Mouse (Mus musculus): ENCODE measurements around the gene Clstn1. TPM values are rescaled to one million over a fixed set of nuclear protein-coding genes. Genes with fewer than 3 reads are reported as not detected.

Gene Clstn1
- polyA plus RNA-seq, 2 experiments = 1.3 to 1.4 TPM

GRCm38 (mm10) chr4:149684841-149685623, 98.8 kb downstream of the Clstn1 start:
- H3K36me3 ChIP-seq (replicated peaks; ENCODE audit: control insufficient read depth, insufficient read depth, low read depth) = no peaks in the 10 kb centered on the region
- no peaks in the 10 kb centered on the region for H3K9me3 ChIP-seq (ENCODE audit: control insufficient read depth, low read length)
- H3K4me3 ChIP-seq (ENCODE audit: insufficient read depth in 1 of 2, low read depth in 2 of 2, low read length in 2 of 2) = no peak overlapping the region
- no peak for DNase-seq (ENCODE audit: low read depth in 3 of 3, low spot score in 3 of 3)
- 65% methylated on average over 11 of the region's 11 CpGs for WGBS (ENCODE audit: insufficient replicate concordance)
- H3K9ac ChIP-seq (replicated peaks) = no peak overlapping the region
- no peak overlapping the region for H3K27ac ChIP-seq
- TF ChIP-seq EP300 (IDR thresholded peaks at IDR 0.05; ENCODE audit: low read depth) (no peak), CTCF (IDR thresholded peaks at IDR 0.05; ENCODE audit: low read depth) (no peak)
- H3K4me1 ChIP-seq (replicated peaks; ENCODE audit: control insufficient read depth in 2 of 2, insufficient read depth in 2 of 2, low read length in 1 of 2) = peaks cover 0 to under 1% of the 10 kb centered on the region in 2 experiments; a peak in 1 of 4 replicates
- no peaks in the 10 kb centered on the region for H3K27me3 ChIP-seq (ENCODE audit: control insufficient read depth, insufficient read depth, low read length)
- H3K4me2 ChIP-seq (ENCODE audit: low read depth) = no peak overlapping the region
- no peak for ATAC-seq (ENCODE audit: insufficient read depth)

DNA sequence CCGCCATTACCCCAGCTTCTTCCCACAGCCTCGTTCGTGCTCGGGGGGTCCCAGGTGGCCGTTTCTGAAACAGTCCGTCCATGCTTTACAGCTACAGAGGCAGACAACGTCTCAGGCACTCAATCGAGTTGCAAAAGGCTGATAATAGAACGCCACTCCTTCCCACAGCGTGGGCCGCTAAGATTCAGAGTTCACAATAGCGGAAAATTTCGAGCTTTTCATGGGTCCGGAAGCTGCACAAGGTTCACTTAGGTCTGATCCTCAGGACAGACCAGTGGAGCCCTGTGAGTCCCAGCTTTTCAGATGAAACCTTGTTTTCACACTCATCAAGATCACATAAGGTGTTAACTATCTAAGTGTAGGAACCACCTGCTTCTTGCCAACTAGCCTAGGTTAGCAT, 102.6 kb downstream of the Clstn1 start:
- H3K4me1 ChIP-seq (replicated peaks; ENCODE audit: control insufficient read depth in 2 of 2, insufficient read depth in 2 of 2, low read length in 1 of 2) = peaks cover 13 to 19% of the 10 kb centered on the region in 2 experiments
- H3K27ac ChIP-seq = no peak overlapping the region
- no peak overlapping the region for H3K4me2 ChIP-seq (ENCODE audit: low read depth)
- WGBS (ENCODE audit: insufficient replicate concordance) = 71% methylated on average over 14 of the region's 14 CpGs
- H3K9ac ChIP-seq (replicated peaks) = no peak overlapping the region
- no peaks in the 10 kb centered on the region for H3K9me3 ChIP-seq (ENCODE audit: control insufficient read depth, low read length)
- H3K4me3 ChIP-seq (ENCODE audit: insufficient read depth in 1 of 2, low read depth in 2 of 2, low read length in 2 of 2) = no peak overlapping the region
- H3K27me3 ChIP-seq (ENCODE audit: control insufficient read depth, insufficient read depth, low read length) = no peaks in the 10 kb centered on the region
- H3K36me3 ChIP-seq (replicated peaks; ENCODE audit: control insufficient read depth, insufficient read depth, low read depth) = no peaks in the 10 kb centered on the region
- no peak for DNase-seq (ENCODE audit: low read depth in 3 of 3, low spot score in 3 of 3)
- no peak for ATAC-seq (ENCODE audit: insufficient read depth)
- TF ChIP-seq EP300 (IDR thresholded peaks at IDR 0.05; ENCODE audit: low read depth) (no peak), CTCF (IDR thresholded peaks at IDR 0.05; ENCODE audit: low read depth) (no peak)

GRCm38 (mm10) chr4:149689822-149690700, 103.8 kb downstream of the Clstn1 start:
- WGBS (ENCODE audit: insufficient replicate concordance) = 59% methylated on average over 12 of the region's 12 CpGs
- DNase-seq (ENCODE audit: low read depth in 3 of 3, low spot score in 3 of 3) (no peak), ATAC-seq (ENCODE audit: insufficient read depth) (0 out of 2 replicates have a peak, but pooled peaks have one; percentile 13)
- no peaks in the 10 kb centered on the region for H3K9me3 ChIP-seq (ENCODE audit: control insufficient read depth, low read length)
- H3K27me3 ChIP-seq (ENCODE audit: control insufficient read depth, insufficient read depth, low read length) = no peaks in the 10 kb centered on the region
- TF ChIP-seq CTCF (IDR thresholded peaks at IDR 0.05; ENCODE audit: low read depth) (no peak), EP300 (IDR thresholded peaks at IDR 0.05; ENCODE audit: low read depth) (no peak)
- peaks cover 13 to 19% of the 10 kb centered on the region in 2 experiments for H3K4me1 ChIP-seq (replicated peaks; ENCODE audit: control insufficient read depth in 2 of 2, insufficient read depth in 2 of 2, low read length in 1 of 2)
- H3K9ac ChIP-seq (replicated peaks) = no peak overlapping the region
- H3K4me3 ChIP-seq (ENCODE audit: insufficient read depth in 1 of 2, low read depth in 2 of 2, low read length in 2 of 2) = no peak overlapping the region
- no peaks in the 10 kb centered on the region for H3K36me3 ChIP-seq (replicated peaks; ENCODE audit: control insufficient read depth, insufficient read depth, low read depth)
- H3K27ac ChIP-seq = no peak overlapping the region
- H3K4me2 ChIP-seq (ENCODE audit: low read depth) = no peak overlapping the region

GRCm38 (mm10) chr4:149690828-149691280, 104.6 kb downstream of the Clstn1 start:
- TF ChIP-seq EP300 (IDR thresholded peaks at IDR 0.05; ENCODE audit: low read depth) = no peak
- 0 out of 2 replicates have a peak, but pooled peaks have one; percentile 6 for TF ChIP-seq CTCF (IDR thresholded peaks at IDR 0.05; ENCODE audit: low read depth)
- no peak overlapping the region for H3K27ac ChIP-seq
- H3K36me3 ChIP-seq (replicated peaks; ENCODE audit: control insufficient read depth, insufficient read depth, low read depth) = no peaks in the 10 kb centered on the region
- H3K9me3 ChIP-seq (ENCODE audit: control insufficient read depth, low read length) = no peaks in the 10 kb centered on the region
- DNase-seq (ENCODE audit: low read depth in 3 of 3, low spot score in 3 of 3) = peak in 1 of 3 experiments; percentile 41
- no peaks in the 10 kb centered on the region for H3K27me3 ChIP-seq (ENCODE audit: control insufficient read depth, insufficient read depth, low read length)
- no peak overlapping the region for H3K9ac ChIP-seq (replicated peaks)
- H3K4me2 ChIP-seq (ENCODE audit: low read depth) = peak overlapping the region; percentile 37
- H3K4me1 ChIP-seq (replicated peaks; ENCODE audit: control insufficient read depth in 2 of 2, insufficient read depth in 2 of 2, low read length in 1 of 2) = peaks cover 13 to 19% of the 10 kb centered on the region in 2 experiments
- H3K4me3 ChIP-seq (ENCODE audit: insufficient read depth in 1 of 2, low read depth in 2 of 2, low read length in 2 of 2) = no peak overlapping the region
- 25% methylated on average over 8 of the region's 8 CpGs for whole genome bisulfite sequencing (ENCODE audit: insufficient replicate concordance)
- ATAC-seq (ENCODE audit: insufficient read depth) = peak; percentile 78; the same call in 1 of the 2 replicates

Measured in liver, embryonic 14.5 days (tissue).